Mouse (Mus musculus) lung, adult 2 months (tissue): Measurements from ENCODE around the gene Vrk3.

Experiments used
- CTCF ChIP-seq: fragments of 200-500 bp; IDR thresholded peaks from 2 replicates; pipeline ENCODE4 v1.5.1; 2011; ENCODE audit warnings: mild to moderate bottlenecking, low read length, control low read depth; ENCODE audit not compliant: insufficient read depth
- POLR2A ChIP-seq: fragments of 200-500 bp; IDR thresholded peaks from 2 replicates; pipeline ENCODE4 v1.6.1; 2011; ENCODE audit warnings: low read depth, mild to moderate bottlenecking, control low read depth, low read length, borderline replicate concordance; ENCODE audit errors: extremely low read depth

GRCm38 (mm10) chr7:44818751-44819235 is 70.6 kb downstream of the Vrk3 start:
- TF ChIP-seq POLR2A (no peak), CTCF (no peak)
